Mouse (Mus musculus): ENCODE data around the gene Nfix. TPM values are rescaled to one million over a fixed set of nuclear protein-coding genes. Genes with fewer than 3 reads are reported as not detected.

Gene Nfix
- polyA plus RNA-seq, 1 experiment from 2014 or later, result 14.2 TPM

- Histone ChIP-seq H3K27me3 (peaks cover 100% of the 10 kb centered on the region), H3K9me3 (replicated peaks) (no peaks in the 10 kb centered on the region), H3K4me3 (no peak overlapping the region), H3K9ac (0 out of 2 replicates have a peak overlapping the region, but pooled peaks have one; percentile 33), H3K27ac (peak overlapping the region; percentile 80), H3K4me1 (peaks cover 90% of the 10 kb centered on the region), H3K36me3 (no peaks in the 10 kb centered on the region), H3K4me2 (replicated peaks) (peak overlapping the region; percentile 33)
- ATAC-seq (ENCODE audit: low FRiP score), result no peak; the same call in 1 of the 2 replicates
- WGBS, result 5% methylated on average over 10 of the region's 10 CpGs
These were observed 57.1 kb downstream of the Nfix start for GRCm38 (mm10) chr8:84743054-84743415.

GRCm38 (mm10) chr8:84742171-84743053 lies 57.7 kb downstream of the Nfix start:
- Histone ChIP-seq H3K4me2 (replicated peaks) (peak overlapping the region; percentile 33), H3K4me1 (peaks cover 94% of the 10 kb centered on the region), H3K27me3 (peaks cover 100% of the 10 kb centered on the region), H3K36me3 (no peaks in the 10 kb centered on the region), H3K9me3 (replicated peaks) (no peaks in the 10 kb centered on the region), H3K9ac (peak overlapping the region; percentile 33; the same call in 1 of the 2 replicates), H3K27ac (peak overlapping the region; percentile 80), H3K4me3 (no peak overlapping the region)
- peak; percentile 38 for ATAC-seq (ENCODE audit: low FRiP score)
- 2% methylated on average over 32 of the region's 32 CpGs for WGBS

GRCm38 (mm10) chr8:84740895-84741843 lies 59.0 kb downstream of the Nfix start:
- Histone ChIP-seq H3K27ac (peak overlapping the region; percentile 80), H3K9ac (no peak overlapping the region), H3K4me1 (peaks cover 88% of the 10 kb centered on the region), H3K27me3 (peaks cover 99% of the 10 kb centered on the region), H3K4me2 (replicated peaks) (no peak overlapping the region), H3K9me3 (replicated peaks) (no peaks in the 10 kb centered on the region), H3K36me3 (no peaks in the 10 kb centered on the region), H3K4me3 (no peak overlapping the region)
- ATAC-seq (ENCODE audit: low FRiP score), result no peak
- 30% methylated on average over 13 of the region's 13 CpGs for WGBS

GRCm38 (mm10) chr8:84739401-84739742 lies 60.8 kb downstream of the Nfix start:
- no peak for ATAC-seq (ENCODE audit: low FRiP score)
- Histone ChIP-seq H3K4me1 (peaks cover 70% of the 10 kb centered on the region), H3K4me2 (replicated peaks) (no peak overlapping the region), H3K9me3 (replicated peaks) (no peaks in the 10 kb centered on the region), H3K27ac (peak overlapping the region; percentile 48; the same call in 1 of the 2 replicates), H3K27me3 (peaks cover 99% of the 10 kb centered on the region), H3K9ac (no peak overlapping the region; the same call in 1 of the 2 replicates), H3K36me3 (no peaks in the 10 kb centered on the region), H3K4me3 (no peak overlapping the region)
- WGBS, result 5% methylated on average over 1 of the region's 1 CpGs

- Histone ChIP-seq H3K4me2 (replicated peaks) (no peak overlapping the region), H3K27ac (peak overlapping the region; percentile 48), H3K27me3 (peaks cover 99% of the 10 kb centered on the region), H3K36me3 (no peaks in the 10 kb centered on the region), H3K9me3 (replicated peaks) (no peaks in the 10 kb centered on the region), H3K9ac (peak overlapping the region; percentile 20; the same call in 1 of the 2 replicates), H3K4me1 (peaks cover 65% of the 10 kb centered on the region), H3K4me3 (no peak overlapping the region)
- WGBS, result 28% methylated on average over 10 of the region's 10 CpGs
- no peak for ATAC-seq (ENCODE audit: low FRiP score)
These were observed 61.3 kb downstream of the Nfix start for GRCm38 (mm10) chr8:84738715-84739400.

GRCm38 (mm10) chr8:84738266-84738665 lies 61.9 kb downstream of the Nfix start:
- Histone ChIP-seq H3K27ac (peak overlapping the region; percentile 25; the same call in 1 of the 2 replicates), H3K9me3 (replicated peaks) (no peaks in the 10 kb centered on the region), H3K9ac (peak overlapping the region; percentile 20; the same call in 1 of the 2 replicates), H3K4me2 (replicated peaks) (no peak overlapping the region), H3K36me3 (no peaks in the 10 kb centered on the region), H3K27me3 (peaks cover 99% of the 10 kb centered on the region), H3K4me3 (no peak overlapping the region), H3K4me1 (peaks cover 64% of the 10 kb centered on the region)
- WGBS, result 1% methylated on average over 10 of the region's 10 CpGs
- no peak for ATAC-seq (ENCODE audit: low FRiP score)

- H3K27ac ChIP-seq, result 0 out of 2 replicates have a peak overlapping the region, but pooled peaks have one; percentile 25
- WGBS, result 1% methylated on average over 16 of the region's 16 CpGs
- peak; percentile 21; the same call in 1 of the 2 replicates for ATAC-seq (ENCODE audit: low FRiP score)
- H3K4me2 ChIP-seq (replicated peaks), result peak overlapping the region; percentile 33
- H3K27me3 ChIP-seq, result peaks cover 99% of the 10 kb centered on the region
- no peaks in the 10 kb centered on the region for H3K9me3 ChIP-seq (replicated peaks)
- H3K4me3 ChIP-seq, result 0 out of 2 replicates have a peak overlapping the region, but pooled peaks have one; percentile 9
- no peaks in the 10 kb centered on the region for H3K36me3 ChIP-seq
- H3K4me1 ChIP-seq, result peaks cover 64% of the 10 kb centered on the region
- H3K9ac ChIP-seq, result 0 out of 2 replicates have a peak overlapping the region, but pooled peaks have one; percentile 19
These were observed 62.5 kb downstream of the Nfix start for GRCm38 (mm10) chr8:84737608-84738007.

GRCm38 (mm10) chr8:84736521-84736920 lies 63.6 kb downstream of the Nfix start:
- Histone ChIP-seq H3K9ac (no peak overlapping the region), H3K9me3 (replicated peaks) (no peaks in the 10 kb centered on the region), H3K4me3 (no peak overlapping the region), H3K4me2 (replicated peaks) (no peak overlapping the region), H3K36me3 (no peaks in the 10 kb centered on the region), H3K27ac (no peak overlapping the region), H3K27me3 (peaks cover 97% of the 10 kb centered on the region), H3K4me1 (peaks cover 65% of the 10 kb centered on the region)
- 73% methylated on average over 4 of the region's 4 CpGs for WGBS
- no peak for ATAC-seq (ENCODE audit: low FRiP score)

GRCm38 (mm10) chr8:84735597-84735996 lies 64.5 kb downstream of the Nfix start:
- no peaks in the 10 kb centered on the region for H3K36me3 ChIP-seq
- 50% methylated on average over 2 of the region's 2 CpGs for WGBS
- H3K27me3 ChIP-seq, result peaks cover 88% of the 10 kb centered on the region
- H3K9me3 ChIP-seq (replicated peaks), result no peaks in the 10 kb centered on the region
- H3K4me3 ChIP-seq, result no peak overlapping the region
- no peak overlapping the region for H3K27ac ChIP-seq
- H3K4me2 ChIP-seq (replicated peaks), result no peak overlapping the region
- no peak for ATAC-seq (ENCODE audit: low FRiP score)
- H3K9ac ChIP-seq, result no peak overlapping the region
- H3K4me1 ChIP-seq, result peaks cover 65% of the 10 kb centered on the region

GRCm38 (mm10) chr8:84734680-84735079 lies 65.5 kb downstream of the Nfix start:
- 87% methylated on average over 2 of the region's 2 CpGs for WGBS
- H3K9ac ChIP-seq, result no peak overlapping the region
- no peak overlapping the region for H3K27ac ChIP-seq
- H3K9me3 ChIP-seq (replicated peaks), result no peaks in the 10 kb centered on the region
- no peak for ATAC-seq (ENCODE audit: low FRiP score)
- no peaks in the 10 kb centered on the region for H3K36me3 ChIP-seq
- H3K4me3 ChIP-seq, result no peak overlapping the region
- H3K4me1 ChIP-seq, result peaks cover 62% of the 10 kb centered on the region
- H3K4me2 ChIP-seq (replicated peaks), result no peak overlapping the region
- H3K27me3 ChIP-seq, result peaks cover 79% of the 10 kb centered on the region

- Histone ChIP-seq H3K27me3 (peaks cover 71% of the 10 kb centered on the region), H3K27ac (peak overlapping the region; percentile 87; the same call in 1 of the 2 replicates), H3K9ac (no peak overlapping the region), H3K4me3 (no peak overlapping the region), H3K4me1 (peaks cover 55% of the 10 kb centered on the region), H3K4me2 (replicated peaks) (no peak overlapping the region), H3K9me3 (replicated peaks) (no peaks in the 10 kb centered on the region), H3K36me3 (no peaks in the 10 kb centered on the region)
- no peak for ATAC-seq (ENCODE audit: low FRiP score)
- 84% methylated on average over 6 of the region's 6 CpGs for WGBS
These were observed 66.2 kb downstream of the Nfix start for GRCm38 (mm10) chr8:84733959-84734358.

All from hindbrain, embryonic 12.5 days (tissue).